Mouse (Mus musculus) thymus, adult 2 months (tissue): ENCODE data around the gene Tspan4. TPM values are rescaled to one million over a fixed set of nuclear protein-coding genes. Genes with fewer than 3 reads are reported as not detected.

Source experiments
- DNase-seq: peaks from one replicate; pipeline ENCODE4 v3.0.0; 2021
- H3K27ac ChIP-seq: fragments of 200-500 bp; 2 replicates; pipeline ENCODE4 v1.5.1; 2012; ENCODE audit warnings: low read length, control low read depth; ENCODE audit not compliant: control insufficient read depth, insufficient read depth
- H3K27me3 ChIP-seq: fragments of 200-500 bp; 2 replicates; pipeline ENCODE4 v1.6.1; 2012; ENCODE audit warnings: mild to moderate bottlenecking, low read length, moderate library complexity, mixed read lengths; ENCODE audit not compliant: control insufficient read depth, insufficient read depth
- H3K36me3 ChIP-seq: fragments of 200-500 bp; 2 replicates; pipeline ENCODE4 v1.6.1; 2012; ENCODE audit warnings: mild to moderate bottlenecking, low read length, moderate library complexity; ENCODE audit not compliant: control insufficient read depth, insufficient read depth
- H3K4me1 ChIP-seq: fragments of 200-500 bp; replicated peaks from 2 replicates; pipeline ENCODE4 v1.6.1; 2012; ENCODE audit warnings: low read length; ENCODE audit not compliant: control insufficient read depth, insufficient read depth
- H3K4me3 ChIP-seq: fragments of 200-500 bp; 2 replicates; pipeline ENCODE4 v1.5.1; 2012; ENCODE audit warnings: mild to moderate bottlenecking, low read length, control low read depth, moderate library complexity; ENCODE audit not compliant: control insufficient read depth, insufficient read depth
- CTCF ChIP-seq: fragments of 200-500 bp; IDR thresholded peaks from 2 replicates; pipeline ENCODE4 v1.5.1; 2012; ENCODE audit warnings: mild to moderate bottlenecking, control low read depth, low read length, moderate library complexity, borderline replicate concordance; ENCODE audit not compliant: control insufficient read depth, poor library complexity, insufficient read depth; ENCODE audit errors: extremely low read depth
- POLR2A ChIP-seq: fragments of 200-500 bp; IDR thresholded peaks from 2 replicates; pipeline ENCODE4 v1.6.1; 2012; ENCODE audit warnings: mild to moderate bottlenecking, low read length, control low read depth, moderate library complexity; ENCODE audit not compliant: control insufficient read depth, poor library complexity, insufficient read depth; ENCODE audit errors: extremely low read depth
- WGBS: fragments of 180-500 bp; shearing (Covaris S2); methylation state at CpG from one replicate; pipeline ENCODE4 v1.1.7; 2018; 5-methylcytosine and 5-hydroxymethylcytosine counted together
- polyA plus RNA-seq: library from polyadenylated mRNA; depleted of rRNA; stranded (reverse); fragments of >200 nt; gene quantifications from 2 replicates; pipeline ENCODE4 v1.2.3, GENCODE M21; 2012

The Tspan4 gene
- polyA plus RNA-seq, 1 experiment, result 45.1 TPM

DNA sequence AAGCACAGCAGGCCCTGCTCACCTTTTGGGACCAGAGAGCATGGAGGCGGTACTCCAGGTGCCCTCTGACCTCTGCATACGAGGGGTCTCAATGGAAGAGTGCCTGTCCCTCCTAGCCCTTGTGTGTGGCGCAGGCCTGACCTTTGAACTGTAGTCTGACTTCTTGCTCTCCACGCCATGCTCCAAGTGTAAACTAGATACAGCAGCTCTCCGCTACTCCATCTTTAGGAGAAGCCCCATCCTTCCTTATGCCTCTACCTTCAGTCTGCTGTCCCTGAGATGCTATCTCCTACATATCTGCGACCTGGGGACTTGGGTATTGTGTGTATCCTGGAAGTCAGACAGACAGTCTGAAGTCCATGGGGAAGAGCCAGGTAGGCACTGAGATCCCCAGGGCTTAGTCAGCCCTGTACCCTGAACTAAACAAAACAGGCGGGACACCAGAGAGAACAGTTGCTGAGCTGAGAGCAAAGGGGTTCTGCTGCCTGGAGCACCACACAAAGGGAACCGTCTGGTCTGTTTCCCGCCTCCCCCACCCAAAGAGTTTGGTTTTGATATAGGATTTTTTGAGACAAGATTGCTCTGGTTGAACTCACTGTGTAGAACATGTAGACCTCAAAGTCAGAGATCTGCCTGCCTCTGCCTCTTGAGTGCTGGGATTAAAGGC, 39.1 kb upstream of the Tspan4 start:
- H3K36me3 ChIP-seq, result no peaks in the 10 kb centered on the region
- no peak overlapping the region for H3K27ac ChIP-seq
- TF ChIP-seq CTCF (no peak), POLR2A (no peak)
- 87% methylated on average over 9 of the region's 9 CpGs for WGBS
- H3K27me3 ChIP-seq, result no peaks in the 10 kb centered on the region
- no peak for DNase-seq
- H3K4me3 ChIP-seq, result no peak overlapping the region
- peaks cover 32% of the 10 kb centered on the region for H3K4me1 ChIP-seq

DNA sequence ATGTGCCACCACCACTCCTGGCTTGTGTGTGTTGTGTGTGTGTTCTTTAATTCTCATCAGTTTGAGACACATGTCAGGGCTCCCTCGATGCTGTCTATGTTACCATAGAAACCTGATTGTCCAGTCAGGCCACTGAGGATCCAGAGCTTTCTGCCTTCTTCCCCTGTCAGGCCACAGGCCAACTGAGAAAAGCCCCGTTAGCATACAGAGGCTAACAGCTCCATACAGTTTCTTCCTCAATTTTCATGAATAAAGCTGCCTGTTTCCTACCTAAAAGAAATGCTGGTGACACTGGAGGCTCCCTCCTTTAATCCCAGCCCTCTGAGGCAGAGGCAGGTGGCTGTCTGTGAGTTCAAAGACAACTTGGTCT, 38.5 kb upstream of the Tspan4 start:
- DNase-seq, result no peak
- 46% methylated on average over 2 of the region's 2 CpGs for WGBS
- Histone ChIP-seq H3K27ac (no peak overlapping the region), H3K4me3 (no peak overlapping the region), H3K4me1 (peaks cover 32% of the 10 kb centered on the region), H3K36me3 (no peaks in the 10 kb centered on the region), H3K27me3 (no peaks in the 10 kb centered on the region)
- TF ChIP-seq POLR2A, result no peak
- no peak for TF ChIP-seq CTCF

DNA sequence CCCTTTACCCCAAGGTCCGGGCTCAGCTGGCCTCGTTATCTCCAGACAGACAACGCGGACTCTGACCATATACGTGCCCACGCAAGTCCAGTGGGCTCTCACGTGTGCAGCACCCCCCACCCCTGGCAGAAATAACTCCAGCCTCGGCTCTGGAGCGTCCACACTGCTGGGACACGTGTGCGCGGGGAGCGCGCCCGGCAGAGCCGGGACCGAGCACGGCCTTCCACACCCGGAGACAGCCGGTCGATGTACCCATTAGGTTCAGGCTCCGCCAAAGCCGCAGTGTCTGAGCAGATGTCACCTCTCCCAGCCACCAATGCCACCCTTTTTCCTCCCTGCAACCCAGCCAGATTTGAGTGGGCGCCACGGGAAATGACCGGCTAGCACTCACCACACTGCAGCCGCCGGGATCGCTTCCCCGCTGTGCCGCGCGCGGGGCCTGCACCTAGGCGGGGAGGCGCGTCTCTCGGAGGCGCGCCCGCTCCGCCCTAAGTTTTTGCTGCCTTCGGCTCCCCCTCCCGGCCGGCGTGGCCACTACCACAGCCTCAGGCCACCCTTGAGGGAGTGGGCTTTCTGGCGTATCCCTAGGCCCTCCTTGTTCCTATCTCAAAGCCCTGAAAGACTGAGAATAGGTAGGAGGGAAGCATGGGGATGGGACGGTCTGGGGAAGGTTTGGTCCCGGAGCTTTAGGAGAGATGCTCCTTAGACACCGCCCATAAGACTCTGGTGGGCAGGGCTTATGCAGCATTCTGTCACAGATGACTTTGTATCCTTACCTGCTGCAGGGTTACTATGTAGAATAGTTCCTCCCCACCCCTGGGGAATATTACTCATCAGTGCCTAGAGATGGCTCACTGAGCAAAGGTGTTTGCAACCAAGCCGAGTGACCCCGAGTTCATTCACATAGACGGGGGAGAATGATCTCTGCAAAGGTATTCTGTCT, 37.6 kb upstream of the Tspan4 start, which contains the start of gene Slc25a22:
Gene Slc25a22 (minus strand): TSS at position 715 of the 943 bp plus-strand sequence.
- Histone ChIP-seq H3K27ac (no peak within 1 kb of the TSS), H3K36me3 (no peaks in the 10 kb centered on the region), H3K4me3 (peak within 1 kb of the TSS; percentile 83), H3K4me1 (peaks cover 36% of the 10 kb centered on the region), H3K27me3 (no peaks in the 10 kb centered on the region)
- TF ChIP-seq CTCF (peak; percentile 86), POLR2A (peak; percentile 56; the same call in 1 of the 2 replicates)
- 8% methylated on average over 53 of the region's 53 CpGs for WGBS
- DNase-seq, result peak; percentile 89

DNA sequence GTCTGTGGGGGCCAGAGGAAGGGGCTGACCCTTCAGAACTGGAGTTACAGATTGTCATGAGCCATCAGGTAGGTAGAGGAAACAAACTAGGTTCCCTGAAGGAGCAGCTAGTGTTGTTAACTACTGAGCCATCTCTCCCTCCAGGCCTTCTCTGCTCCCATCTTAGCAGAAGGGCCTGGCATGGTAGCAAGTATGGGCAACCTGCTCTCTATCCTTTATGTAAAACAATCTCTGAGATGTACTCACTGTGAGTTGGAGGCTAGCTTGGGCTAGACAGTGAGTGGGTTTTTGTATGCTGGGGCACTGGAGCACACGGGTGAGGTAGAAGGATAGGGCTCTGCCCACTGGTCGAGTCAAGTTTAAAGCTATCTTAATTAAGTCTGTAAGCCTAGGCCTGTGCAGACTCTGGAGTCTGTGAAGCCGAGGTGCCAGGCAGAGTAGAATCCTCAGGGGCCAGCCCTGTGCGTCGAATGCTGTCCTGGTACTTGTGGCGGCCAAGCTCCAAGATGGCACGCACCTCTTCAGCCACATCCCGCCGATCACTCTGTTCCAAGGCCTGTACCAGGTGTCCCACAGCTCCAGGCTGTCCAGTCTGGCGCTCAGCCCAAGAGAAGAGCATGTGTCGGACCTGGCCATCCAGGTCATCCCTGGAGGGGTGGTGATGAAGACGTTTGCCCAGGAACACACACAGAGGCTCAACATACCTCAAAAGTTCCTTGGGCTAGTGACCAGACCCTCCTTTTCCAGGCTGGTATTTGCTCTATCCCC, 36.7 kb upstream of the Tspan4 start:
- TF ChIP-seq CTCF, result no peak
- TF ChIP-seq POLR2A, result no peak
- WGBS, result 98% methylated on average over 12 of the region's 12 CpGs
- Histone ChIP-seq H3K27ac (no peak overlapping the region), H3K36me3 (no peaks in the 10 kb centered on the region), H3K4me1 (peaks cover 46% of the 10 kb centered on the region), H3K4me3 (no peak overlapping the region), H3K27me3 (no peaks in the 10 kb centered on the region)
- DNase-seq, result no peak

DNA sequence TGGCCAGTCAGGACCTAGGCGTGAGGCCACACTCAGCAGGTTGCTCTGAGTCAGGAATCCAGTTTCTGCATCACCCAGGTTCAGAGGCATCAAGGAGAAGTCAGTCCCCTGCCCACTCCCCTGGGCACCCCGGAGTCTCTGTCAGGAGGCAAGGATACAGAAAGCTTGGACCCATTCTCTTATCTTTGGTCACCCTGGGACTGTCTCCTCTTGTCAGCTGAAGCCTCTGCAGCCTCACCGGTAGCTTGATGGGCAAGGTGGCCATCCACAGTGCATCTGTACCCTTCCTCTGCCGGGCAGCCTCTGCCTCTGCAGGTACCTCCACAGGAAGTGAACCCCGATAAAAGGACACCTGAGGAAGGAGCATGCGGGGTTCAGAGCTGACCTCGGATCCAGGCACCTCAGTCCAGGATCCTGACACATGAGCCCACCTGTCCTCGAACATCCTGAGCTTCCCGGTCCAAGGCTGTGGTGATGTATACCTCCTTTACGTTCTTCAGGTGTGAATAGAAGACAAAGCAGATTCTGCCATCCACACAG, 35.8 kb upstream of the Tspan4 start:
- DNase-seq, result no peak
- Histone ChIP-seq H3K27me3 (no peaks in the 10 kb centered on the region), H3K4me3 (no peak overlapping the region), H3K36me3 (no peaks in the 10 kb centered on the region), H3K27ac (no peak overlapping the region), H3K4me1 (peaks cover 44% of the 10 kb centered on the region)
- TF ChIP-seq POLR2A (no peak), CTCF (no peak)
- 98% methylated on average over 10 of the region's 10 CpGs for WGBS

DNA sequence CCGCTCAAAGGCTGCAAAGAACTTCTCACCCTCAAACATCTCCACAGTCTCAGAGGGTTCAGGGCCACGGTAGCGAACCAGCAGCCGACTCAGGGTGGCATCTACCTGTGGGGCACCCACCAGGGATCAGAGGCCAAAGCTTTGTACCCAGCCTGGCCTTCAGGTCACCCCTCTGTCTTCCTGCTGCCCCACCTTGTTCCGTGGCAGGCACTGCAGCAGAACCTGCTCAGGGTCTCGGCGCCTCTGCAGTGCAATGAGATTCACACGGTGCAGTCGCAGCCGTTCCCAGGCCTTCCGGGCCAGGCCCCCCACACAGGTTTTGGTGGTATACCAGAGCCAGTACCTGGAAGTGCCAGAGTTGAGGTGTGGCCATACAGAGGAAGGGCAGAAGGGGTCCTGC, 35.2 kb upstream of the Tspan4 start:
- Histone ChIP-seq H3K27me3 (no peaks in the 10 kb centered on the region), H3K4me1 (peaks cover 38% of the 10 kb centered on the region), H3K27ac (no peak overlapping the region), H3K36me3 (no peaks in the 10 kb centered on the region), H3K4me3 (no peak overlapping the region)
- no peak for DNase-seq
- TF ChIP-seq POLR2A, result no peak
- TF ChIP-seq CTCF, result no peak
- WGBS, result 98% methylated on average over 11 of the region's 11 CpGs
